ENCODE assay signal across 34 mouse cellular contexts in genomic region chr1:134280174-134280573, GRCm38 (mm10). TPM values are rescaled to one million over a fixed set of nuclear protein-coding genes. Genes with fewer than 3 reads are reported as not detected.
"Had no signal": no experiment of that assay in that cellular context is flagged by ENCODE, and none has a peak within 500 bp of the region (broad histone marks: within the 10 kb centered on the region; RNA-seq: fewer than 3 reads in every experiment).

No protein-coding gene starts in this region.

- H3K27ac ChIP-seq: gastrocnemius, adult 2 months; heart, embryonic 10.5 days; hindbrain, embryonic 10.5 days; hindbrain, embryonic 12.5 days; hindbrain, embryonic 14.5 days; intestine, embryonic 15.5 days; layer of hippocampus, adult 2 months; left cerebral cortex, adult 2 months; limb, embryonic 10.5 days; limb, embryonic 12.5 days; liver, embryonic 13.5 days; liver, embryonic 15.5 days had no signal

- H3K4me2 ChIP-seq: heart, embryonic 12.5 days; hindbrain, embryonic 12.5 days; hindbrain, embryonic 14.5 days; intestine, embryonic 15.5 days; limb, embryonic 12.5 days; liver, embryonic 11.5 days; liver, embryonic 13.5 days; liver, embryonic 15.5 days had no signal

- H3K4me1 ChIP-seq: hindbrain, embryonic 12.5 days; limb, embryonic 12.5 days; liver, embryonic 13.5 days; liver, embryonic 15.5 days had no signal

- DNase-seq: gastrocnemius, adult 2 months; gastrocnemius, postnatal 10 days; gastrocnemius, postnatal 25 days; heart, adult 18-20 months; heart, postnatal 10 days; heart, postnatal 4 days; kidney, adult 18-20 months; kidney, adult 8-10 months; kidney, postnatal 10 days; kidney, postnatal 25 days; kidney, postnatal 4 days; liver; liver, embryonic 13.5 days had no signal

- ATAC-seq: inflammation-experienced regulatory T-cells, adult 6 months; intestine, embryonic 15.5 days; intestine, postnatal 0 days had no signal

- H3K9ac ChIP-seq: heart, embryonic 12.5 days; hindbrain, embryonic 12.5 days; hindbrain, embryonic 14.5 days; intestine, embryonic 15.5 days; limb, embryonic 12.5 days; liver, embryonic 13.5 days; liver, embryonic 15.5 days had no signal

- H3K4me3 ChIP-seq: gastrocnemius, adult 2 months; heart, embryonic 10.5 days; heart, embryonic 12.5 days; hindbrain, embryonic 10.5 days; hindbrain, embryonic 12.5 days; intestine, embryonic 15.5 days; layer of hippocampus, adult 2 months; left cerebral cortex, adult 2 months; limb, embryonic 10.5 days; limb, embryonic 12.5 days; liver, embryonic 13.5 days; liver, embryonic 15.5 days had no signal

- H3K9me3 ChIP-seq: heart, embryonic 10.5 days; heart, embryonic 12.5 days; hindbrain, embryonic 10.5 days; hindbrain, embryonic 12.5 days; intestine, embryonic 15.5 days; limb, embryonic 10.5 days; limb, embryonic 12.5 days; liver, embryonic 13.5 days; liver, embryonic 15.5 days had no signal

- H3K36me3 ChIP-seq: heart, embryonic 10.5 days; heart, embryonic 12.5 days; hindbrain, embryonic 10.5 days; hindbrain, embryonic 12.5 days; intestine, embryonic 15.5 days; limb, embryonic 10.5 days; limb, embryonic 12.5 days; liver, embryonic 13.5 days; liver, embryonic 15.5 days had no signal

- H3K27me3 ChIP-seq: heart, embryonic 12.5 days; hindbrain, embryonic 12.5 days; intestine, embryonic 15.5 days; liver, embryonic 13.5 days; liver, embryonic 15.5 days had no signal

RNA-seq across cellular contexts. Expression of gene Myog, which starts 9.6 kb away (rescaled TPM):
- total RNA-seq: granulocyte monocyte progenitor cell, adult 5-6 weeks; heart, adult 18-20 months; heart, adult 8-10 months; heart, postnatal 10 days; heart, postnatal 25 days; layer of hippocampus, adult 2 months; layer of hippocampus, postnatal 10 days; layer of hippocampus, postnatal 25 days; left cerebral cortex, adult 2 months; left cerebral cortex, postnatal 14 days; left cerebral cortex, postnatal 36 days had no signal
- polyA plus RNA-seq: inflammation-experienced regulatory T-cells, adult 6 months had no signal

RNA-seq across cellular contexts. Expression of gene Adora1, which starts 44.9 kb away (rescaled TPM):
- total RNA-seq: granulocyte monocyte progenitor cell, adult 5-6 weeks had no signal
- polyA plus RNA-seq: inflammation-experienced regulatory T-cells, adult 6 months had no signal
